Comparison of ENCODE assay signal across 8 mouse cellular contexts in genomic region chr14:27038783-27039182, GRCm38 (mm10). TPM values are rescaled to one million over a fixed set of nuclear protein-coding genes. Genes with fewer than 3 reads are reported as not detected.
DNase-seq lines count a peak whose midpoint lies in the region; ATAC-seq lines count a peak whose summit lies in the region.

Il17rd (plus strand) TSS chr14:27038941.

- H3K9me3 ChIP-seq in intestine, embryonic 14.5 days (ENCODE audit: control insufficient read depth, low read length): no peaks in the 10 kb centered on the region

- H3K36me3 ChIP-seq in intestine, embryonic 14.5 days (ENCODE audit: control insufficient read depth, insufficient read depth, low read length): no peaks in the 10 kb centered on the region

- intact Hi-C loops in left cerebral cortex, postnatal 10 days (cut with DNase I): loop anchor here (5.0 kb wide), 1 partner anchor 44 kb away; no protein-coding TSS in a partner anchor

- DNase-seq in adipocyte (ENCODE audit: low spot score): peak; percentile 91
- peak; percentile 95 for DNase-seq in embryo, embryonic 10 days (ENCODE audit: low spot score)
- peak; percentile 93 for DNase-seq in gastrocnemius, postnatal 25 days
- peak; percentile 91 for DNase-seq in intestine, embryonic 14.5 days (ENCODE audit: low spot score)
- peak; percentile 81 to 94 for DNase-seq in left cerebral cortex, postnatal 10 days (ENCODE audit: extremely low spot score in 1 of 2, low spot score in 2 of 2)
- peak; percentile 74 for DNase-seq in right cerebral cortex, postnatal 14 days
- DNase-seq in urinary bladder, postnatal 25 days (ENCODE audit: low spot score): peak; percentile 86

- peak within 1 kb of the TSS; percentile 72 for H3K9ac ChIP-seq in intestine, embryonic 14.5 days (ENCODE audit: low read length)

- WGBS in intestine, embryonic 14.5 days: under 1% methylated on average over 29 of the region's 29 CpGs

- no peaks in the 10 kb centered on the region for H3K27me3 ChIP-seq in intestine, embryonic 14.5 days (replicated peaks; ENCODE audit: control insufficient read depth, insufficient read depth, low read length)

- peak within 1 kb of the TSS; percentile 40 for H3K27ac ChIP-seq in intestine, embryonic 14.5 days (ENCODE audit: low read depth)

- peak; percentile 91 for ATAC-seq in intestine, embryonic 14.5 days (replicated peaks; ENCODE audit: low FRiP score, low TSS enrichment, low read depth)
- peak; percentile 80 for ATAC-seq in megakaryocyte-erythroid progenitor cell, adult 5-6 weeks (replicated peaks; ENCODE audit: low FRiP score, low TSS enrichment, poor library complexity, severe bottlenecking)

- H3K4me1 ChIP-seq in intestine, embryonic 14.5 days (replicated peaks; ENCODE audit: control insufficient read depth, insufficient read depth, low read length): peaks cover 21% of the 10 kb centered on the region

- peak within 1 kb of the TSS; percentile 70 for H3K4me3 ChIP-seq in intestine, embryonic 14.5 days (ENCODE audit: low read depth, low read length)

- H3K4me2 ChIP-seq in intestine, embryonic 14.5 days (ENCODE audit: low read length): peak within 1 kb of the TSS; percentile 90

RNA-seq across cellular contexts. Expression of gene Il17rd, which starts in this region (rescaled TPM):
- 1 to 10 TPM; 2.1 to 2.4 TPM for total RNA-seq in gastrocnemius, postnatal 25 days (2021)
- polyA plus RNA-seq in intestine, embryonic 14.5 days (2014; fragmentation: Nextera tagmentation; extraction: Ambion mirVana): 2.7 and 3.3 TPM in 2 replicates
- total RNA-seq in left cerebral cortex, postnatal 10 days (2021): 1 to 10 TPM; 3.3 to 4.3 TPM
- total RNA-seq in megakaryocyte-erythroid progenitor cell, adult 5-6 weeks (2014; fragmentation: Nextera tagmentation): 1.2 TPM in 1 of 2 replicates, not detected in the other
- total RNA-seq in megakaryocyte-erythroid progenitor cell, adult 5-6 weeks (2017): not detected in 2 replicates

Comparison
In these comparisons a context has a peak if more than half of its experiments do, and no peak if none do; other contexts are left out.
1. Peak in every context shown above with its lines: DNase-seq, ATAC-seq, H3K4me3 ChIP-seq and H3K27ac ChIP-seq.